Mouse (Mus musculus) heart, embryonic 15.5 days (tissue): ENCODE data around the gene Xlr3c. TPM values are rescaled to one million over a fixed set of nuclear protein-coding genes. Genes with fewer than 3 reads are reported as not detected.

ENCODE experiments used
- polyA plus RNA-seq: library from polyadenylated mRNA; unstranded; fragments of >200 nt; fragmentation: Nextera tagmentation; extraction: Ambion mirVana; gene quantifications from 2 replicates; pipeline ENCODE4 v1.2.1, GENCODE M21; 2015

The Xlr3c gene
- polyA plus RNA-seq, 1 experiment from 2014 or later = not detected

Other genes starting within 250 kb of the Xlr3c start
- 0.10 TPM in 1 of 2 replicates, not detected in the other for gene Pnma5, start 228.3 kb downstream of the Xlr3c start, polyA plus RNA-seq
- gene Pnma3, start 200.6 kb downstream of the Xlr3c start, polyA plus RNA-seq = 0.06 TPM in 1 of 2 replicates, not detected in the other
- 0.79 and 2.0 TPM in 2 replicates for gene Xlr4a, start 182.9 kb downstream of the Xlr3c start, polyA plus RNA-seq
- 1.8 and 1.9 TPM in 2 replicates for gene Xlr3a, start 168.3 kb downstream of the Xlr3c start, polyA plus RNA-seq
- gene Gm14685, start 148.3 kb downstream of the Xlr3c start, polyA plus RNA-seq = not detected in 2 replicates
- gene Xlr5b, start 116.6 kb downstream of the Xlr3c start, polyA plus RNA-seq = not detected in 2 replicates
- 0.08 TPM in 1 of 2 replicates, not detected in the other for gene DXBay18, start 115.9 kb downstream of the Xlr3c start, polyA plus RNA-seq
- not detected in 2 replicates for gene Spin2d, start 88.4 kb downstream of the Xlr3c start, polyA plus RNA-seq
- gene Xlr3b, start 73.2 kb downstream of the Xlr3c start, polyA plus RNA-seq = 6.0 and 6.8 TPM in 2 replicates
- 0.96 and 2.8 TPM in 2 replicates for gene Xlr4b, start 51.1 kb downstream of the Xlr3c start, polyA plus RNA-seq
- 9.2 and 11.6 TPM in 2 replicates for gene F8a, start 37.1 kb downstream of the Xlr3c start, polyA plus RNA-seq
- gene Xlr4c, start 22.3 kb downstream of the Xlr3c start, polyA plus RNA-seq = 0.14 and 0.79 TPM in 2 replicates
- gene Xlr5a, start 27.6 kb upstream of the Xlr3c start, polyA plus RNA-seq = not detected in 2 replicates
- gene Xlr5c, start 27.6 kb upstream of the Xlr3c start, polyA plus RNA-seq = not detected in 2 replicates
- not detected in 2 replicates for gene Gm45015, start 71.5 kb upstream of the Xlr3c start, polyA plus RNA-seq
- gene Zfp275, start 77.2 kb upstream of the Xlr3c start, polyA plus RNA-seq = 8.3 and 11.4 TPM in 2 replicates
- not detected in 2 replicates for gene Gm18336, start 133.3 kb upstream of the Xlr3c start, polyA plus RNA-seq
- gene Zfp92, start 145.7 kb upstream of the Xlr3c start, polyA plus RNA-seq = not detected in 2 replicates
- gene Trex2, start 170.0 kb upstream of the Xlr3c start, polyA plus RNA-seq = not detected in 2 replicates
- 40.3 and 41.3 TPM in 2 replicates for gene Haus7, start 193.7 kb upstream of the Xlr3c start, polyA plus RNA-seq
- 110 and 151 TPM in 2 replicates for gene Bgn, start 218.2 kb upstream of the Xlr3c start, polyA plus RNA-seq
- 0.18 and 0.25 TPM in 2 replicates for gene Atp2b3, start 237.7 kb upstream of the Xlr3c start, polyA plus RNA-seq